Mouse (Mus musculus): ENCODE results near the gene Tkfc. TPM values are rescaled to one million over a fixed set of nuclear protein-coding genes. Genes with fewer than 3 reads are reported as not detected.

Tkfc gene
- polyA plus RNA-seq (2011; ENCODE audit: insufficient read depth, insufficient read length, low read depth, missing spikeins): 28.1 and 29.0 TPM in 2 replicates

DNA sequence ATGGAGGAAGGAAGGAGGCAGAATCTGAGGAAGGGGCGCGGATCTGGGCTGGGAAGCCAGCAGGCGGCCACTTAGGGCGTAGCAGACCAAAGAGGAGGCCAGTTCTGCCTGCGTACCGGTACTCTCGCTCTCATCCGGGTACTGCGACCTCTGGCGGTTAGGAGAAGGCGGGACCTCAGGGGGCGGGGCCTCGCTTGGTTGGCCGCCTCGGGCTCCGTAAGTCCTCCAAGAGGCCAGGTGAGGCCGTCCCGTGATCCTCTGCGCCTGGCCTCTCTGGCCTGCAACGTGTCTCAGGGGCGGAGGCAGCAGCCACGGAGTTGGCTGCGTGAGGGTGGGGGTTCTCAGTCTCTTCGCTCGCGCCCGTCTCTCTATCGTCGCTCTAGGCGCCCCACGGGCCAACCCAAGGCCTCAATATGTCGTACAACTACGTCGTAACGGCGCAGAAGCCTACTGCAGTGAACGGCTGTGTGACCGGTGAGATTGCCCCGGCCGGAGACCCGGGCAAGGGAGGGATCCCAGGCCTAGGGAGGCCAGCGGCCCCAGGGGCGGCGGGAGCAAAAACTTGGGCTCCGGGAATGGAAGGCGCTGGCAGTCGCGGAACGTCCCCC is at the start of gene Tkfc, which contains the start of gene Ddb1:
Gene Tkfc (minus strand): TSS at position 362 of the 608 bp plus-strand sequence.
Gene Ddb1 (plus strand): TSS at position 35 of the 608 bp plus-strand sequence.
- Histone ChIP-seq H3K36me3 (ENCODE audit: control insufficient read depth, insufficient read depth, low read length, poor library complexity, severe bottlenecking) (peaks cover 37% of the 10 kb centered on the region), H3K4me1 (ENCODE audit: control insufficient read depth, insufficient read depth, low read length) (peaks cover 1% of the 10 kb centered on the region), H3K27ac (ENCODE audit: insufficient read depth, low read length) (peak within 1 kb of the TSS; percentile 78), H3K9ac (ENCODE audit: low read depth, poor library complexity, severe bottlenecking) (peak within 1 kb of the TSS; percentile 84), H3K9me3 (replicated peaks; ENCODE audit: control insufficient read depth, insufficient read depth, low read length, poor library complexity, severe bottlenecking) (no peaks in the 10 kb centered on the region), H3K4me3 (ENCODE audit: low read depth, low read length) (peak within 1 kb of the TSS; percentile 99), H3K27me3 (ENCODE audit: control insufficient read depth, insufficient read depth, low read length, poor library complexity, severe bottlenecking) (no peaks in the 10 kb centered on the region)
- TF ChIP-seq POLR2A (IDR thresholded peaks at IDR 0.05; ENCODE audit: insufficient read depth, low read length) (peak; percentile 84), CTCF (IDR thresholded peaks at IDR 0.05; ENCODE audit: low read depth, low read length) (peak; percentile 25), EP300 (IDR thresholded peaks at IDR 0.05; ENCODE audit: insufficient read depth, low read depth, low read length) (peak; percentile 76; the same call in 1 of the 2 replicates)

DNA sequence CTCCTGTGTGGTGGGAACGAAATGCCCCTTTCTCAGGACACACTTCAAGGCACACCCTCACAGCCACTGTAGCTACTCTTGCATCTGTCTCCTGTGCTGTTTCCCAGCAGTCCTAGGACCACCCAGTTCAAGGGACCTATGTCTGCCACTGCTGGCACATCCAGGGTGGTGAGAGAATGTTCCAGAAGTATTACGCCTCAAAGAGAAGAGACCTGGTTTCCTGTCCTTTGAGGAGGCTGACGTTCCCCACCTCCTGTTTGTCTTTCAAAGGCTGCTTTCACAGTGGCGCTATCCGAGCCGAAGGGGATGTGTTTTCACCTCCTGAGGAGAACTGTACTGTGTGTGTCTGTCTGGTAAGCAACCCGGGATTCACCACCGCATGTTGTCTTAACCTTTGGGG is 42.7 kb upstream of the Tkfc start:
- no peaks in the 10 kb centered on the region for H3K27me3 ChIP-seq (ENCODE audit: control insufficient read depth, insufficient read depth, low read length, poor library complexity, severe bottlenecking)
- TF ChIP-seq POLR2A (IDR thresholded peaks at IDR 0.05; ENCODE audit: insufficient read depth, low read length) (no peak), EP300 (IDR thresholded peaks at IDR 0.05; ENCODE audit: insufficient read depth, low read depth, low read length) (no peak)

DNA sequence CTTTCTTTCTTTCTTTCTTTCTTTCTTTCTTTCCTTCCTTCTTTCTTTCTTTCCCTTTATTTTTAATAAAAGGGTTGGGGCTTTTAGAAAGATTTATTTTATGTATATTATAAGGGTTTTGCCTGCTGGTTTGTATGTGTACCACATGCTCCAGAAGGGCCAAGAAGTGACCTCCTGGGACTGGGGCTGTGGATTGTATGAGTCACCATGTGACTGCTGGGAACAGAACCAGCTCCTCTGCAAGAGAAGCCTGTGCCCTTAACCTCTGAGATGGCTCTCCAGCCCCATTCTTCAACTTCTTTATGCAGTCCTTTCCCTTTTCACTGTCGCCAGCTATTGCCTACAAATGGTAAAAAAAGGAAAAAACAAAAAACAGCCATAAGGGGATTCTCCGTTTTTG is 40.2 kb upstream of the Tkfc start:
- Histone ChIP-seq H3K36me3 (ENCODE audit: control insufficient read depth, insufficient read depth, low read length, poor library complexity, severe bottlenecking) (no peaks in the 10 kb centered on the region), H3K9ac (ENCODE audit: low read depth, poor library complexity, severe bottlenecking) (no peak overlapping the region), H3K27ac (ENCODE audit: insufficient read depth, low read length) (no peak overlapping the region), H3K4me1 (ENCODE audit: control insufficient read depth, insufficient read depth, low read length) (no peaks in the 10 kb centered on the region), H3K4me3 (ENCODE audit: low read depth, low read length) (no peak overlapping the region), H3K27me3 (ENCODE audit: control insufficient read depth, insufficient read depth, low read length, poor library complexity, severe bottlenecking) (0 out of 2 replicates have a peak, but pooled peaks cover 1% of the 10 kb centered on the region), H3K9me3 (replicated peaks; ENCODE audit: control insufficient read depth, insufficient read depth, low read length, poor library complexity, severe bottlenecking) (no peaks in the 10 kb centered on the region)
- TF ChIP-seq CTCF (IDR thresholded peaks at IDR 0.05; ENCODE audit: low read depth, low read length) (no peak), POLR2A (IDR thresholded peaks at IDR 0.05; ENCODE audit: insufficient read depth, low read length) (no peak), EP300 (IDR thresholded peaks at IDR 0.05; ENCODE audit: insufficient read depth, low read depth, low read length) (no peak)

More for the DNA sequence above, 42.7 kb upstream of the Tkfc start:
- Histone ChIP-seq H3K4me1 (ENCODE audit: control insufficient read depth, insufficient read depth, low read length) (no peaks in the 10 kb centered on the region), H3K4me3 (ENCODE audit: low read depth, low read length) (no peak overlapping the region), H3K36me3 (ENCODE audit: control insufficient read depth, insufficient read depth, low read length, poor library complexity, severe bottlenecking) (no peaks in the 10 kb centered on the region), H3K27ac (ENCODE audit: insufficient read depth, low read length) (no peak overlapping the region), H3K9me3 (replicated peaks; ENCODE audit: control insufficient read depth, insufficient read depth, low read length, poor library complexity, severe bottlenecking) (no peaks in the 10 kb centered on the region), H3K9ac (ENCODE audit: low read depth, poor library complexity, severe bottlenecking) (no peak overlapping the region)

DNA sequence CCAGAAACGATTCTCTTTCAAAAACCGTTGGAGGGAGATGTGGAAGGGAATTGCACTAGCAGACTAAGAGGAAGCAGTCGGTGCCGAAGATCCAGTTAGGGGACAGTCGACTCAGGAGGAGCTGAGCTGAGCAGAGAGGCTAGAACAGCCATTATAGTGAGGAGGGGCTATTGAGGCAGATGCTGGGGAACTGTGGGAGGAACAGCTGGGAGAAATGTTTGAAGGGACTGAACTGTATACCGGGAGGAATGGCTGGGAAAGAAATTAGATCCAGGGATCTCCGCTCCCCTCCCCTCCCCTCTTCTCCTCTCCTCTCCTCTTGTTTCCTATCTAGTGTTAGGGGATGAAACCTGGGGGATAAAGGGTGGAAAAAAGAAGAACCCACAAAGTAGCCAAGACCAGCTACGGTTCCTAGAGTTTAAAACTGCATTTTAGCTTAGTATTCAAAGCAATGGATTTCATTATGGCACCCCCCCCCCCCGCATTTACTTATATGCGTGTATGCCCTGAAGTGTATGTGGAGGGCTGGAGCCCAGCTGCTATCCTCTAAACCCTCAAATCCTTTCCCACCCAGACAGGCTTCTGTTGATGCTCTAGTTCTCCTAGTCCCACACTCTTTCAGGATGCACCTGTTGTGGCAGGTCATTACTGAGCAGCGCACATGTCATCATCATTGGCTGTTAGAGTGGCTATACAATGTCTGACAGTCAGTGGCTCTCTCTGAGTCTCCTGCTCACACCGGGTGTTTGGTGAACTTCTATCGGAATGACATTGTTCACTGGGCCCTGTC is 35.3 kb upstream of the Tkfc start:
- H3K27ac ChIP-seq (ENCODE audit: insufficient read depth, low read length): no peak overlapping the region
- 0 out of 2 replicates have a peak, but pooled peaks cover 2% of the 10 kb centered on the region for H3K27me3 ChIP-seq (ENCODE audit: control insufficient read depth, insufficient read depth, low read length, poor library complexity, severe bottlenecking)
- no peaks in the 10 kb centered on the region for H3K9me3 ChIP-seq (replicated peaks; ENCODE audit: control insufficient read depth, insufficient read depth, low read length, poor library complexity, severe bottlenecking)
- H3K4me3 ChIP-seq (ENCODE audit: low read depth, low read length): no peak overlapping the region
- no peak overlapping the region for H3K9ac ChIP-seq (ENCODE audit: low read depth, poor library complexity, severe bottlenecking)
- no peaks in the 10 kb centered on the region for H3K4me1 ChIP-seq (ENCODE audit: control insufficient read depth, insufficient read depth, low read length)
- no peaks in the 10 kb centered on the region for H3K36me3 ChIP-seq (ENCODE audit: control insufficient read depth, insufficient read depth, low read length, poor library complexity, severe bottlenecking)
- TF ChIP-seq EP300 (IDR thresholded peaks at IDR 0.05; ENCODE audit: insufficient read depth, low read depth, low read length) (no peak), CTCF (IDR thresholded peaks at IDR 0.05; ENCODE audit: low read depth, low read length) (no peak), POLR2A (IDR thresholded peaks at IDR 0.05; ENCODE audit: insufficient read depth, low read length) (no peak)

DNA sequence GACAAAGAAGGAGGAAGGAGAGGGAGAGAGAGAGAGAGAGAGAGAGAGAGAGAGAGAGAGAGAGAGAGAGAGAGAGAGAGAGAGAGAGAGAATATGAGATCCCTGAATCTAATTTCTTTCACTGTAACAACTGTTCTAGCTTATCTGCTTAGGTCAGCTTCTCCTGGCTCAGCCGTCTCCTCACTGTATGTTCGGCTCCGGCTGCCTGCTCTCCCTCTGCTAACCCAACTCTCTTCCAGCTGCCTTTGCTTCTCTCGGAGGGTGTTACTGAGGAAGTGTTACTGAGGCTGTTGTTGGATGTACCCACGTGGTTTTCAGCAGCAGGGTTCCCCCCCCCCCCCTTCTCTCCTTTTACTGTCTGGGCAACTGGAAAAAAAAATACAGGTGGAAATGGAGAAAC is 34.6 kb upstream of the Tkfc start:
- H3K36me3 ChIP-seq (ENCODE audit: control insufficient read depth, insufficient read depth, low read length, poor library complexity, severe bottlenecking): no peaks in the 10 kb centered on the region
- 0 out of 2 replicates have a peak, but pooled peaks cover 2% of the 10 kb centered on the region for H3K27me3 ChIP-seq (ENCODE audit: control insufficient read depth, insufficient read depth, low read length, poor library complexity, severe bottlenecking)
- no peaks in the 10 kb centered on the region for H3K4me1 ChIP-seq (ENCODE audit: control insufficient read depth, insufficient read depth, low read length)
- TF ChIP-seq EP300 (IDR thresholded peaks at IDR 0.05; ENCODE audit: insufficient read depth, low read depth, low read length): no peak
- TF ChIP-seq POLR2A (IDR thresholded peaks at IDR 0.05; ENCODE audit: insufficient read depth, low read length): no peak
- TF ChIP-seq CTCF (IDR thresholded peaks at IDR 0.05; ENCODE audit: low read depth, low read length): no peak
- H3K27ac ChIP-seq (ENCODE audit: insufficient read depth, low read length): no peak overlapping the region
- H3K9ac ChIP-seq (ENCODE audit: low read depth, poor library complexity, severe bottlenecking): no peak overlapping the region
- no peak overlapping the region for H3K4me3 ChIP-seq (ENCODE audit: low read depth, low read length)
- H3K9me3 ChIP-seq (replicated peaks; ENCODE audit: control insufficient read depth, insufficient read depth, low read length, poor library complexity, severe bottlenecking): no peaks in the 10 kb centered on the region

DNA sequence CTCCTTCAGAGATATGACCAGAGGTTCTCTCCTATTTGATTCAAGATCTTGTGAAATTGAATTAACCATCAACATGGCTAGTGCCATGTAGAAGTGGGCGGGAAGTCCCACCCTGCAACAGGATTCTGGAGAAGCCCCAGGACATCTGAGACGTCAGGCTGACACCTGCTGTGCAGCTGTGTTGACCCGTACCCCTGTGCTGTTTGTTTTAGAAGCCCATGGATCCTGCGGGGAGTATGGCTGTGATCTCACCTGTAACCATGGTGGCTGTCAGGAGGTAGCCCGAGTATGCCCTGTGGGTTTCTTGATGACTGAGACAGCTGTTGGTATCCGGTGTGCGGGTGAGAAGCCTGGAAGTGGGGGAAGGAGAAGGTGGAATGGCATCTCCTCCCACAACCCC is 32.4 kb upstream of the Tkfc start:
- H3K9ac ChIP-seq (ENCODE audit: low read depth, poor library complexity, severe bottlenecking): no peak overlapping the region
- no peaks in the 10 kb centered on the region for H3K4me1 ChIP-seq (ENCODE audit: control insufficient read depth, insufficient read depth, low read length)
- H3K36me3 ChIP-seq (ENCODE audit: control insufficient read depth, insufficient read depth, low read length, poor library complexity, severe bottlenecking): no peaks in the 10 kb centered on the region
- H3K27me3 ChIP-seq (ENCODE audit: control insufficient read depth, insufficient read depth, low read length, poor library complexity, severe bottlenecking): 0 out of 2 replicates have a peak, but pooled peaks cover 2% of the 10 kb centered on the region
- no peak overlapping the region for H3K27ac ChIP-seq (ENCODE audit: insufficient read depth, low read length)
- H3K9me3 ChIP-seq (replicated peaks; ENCODE audit: control insufficient read depth, insufficient read depth, low read length, poor library complexity, severe bottlenecking): no peaks in the 10 kb centered on the region
- no peak for TF ChIP-seq EP300 (IDR thresholded peaks at IDR 0.05; ENCODE audit: insufficient read depth, low read depth, low read length)
- TF ChIP-seq POLR2A (IDR thresholded peaks at IDR 0.05; ENCODE audit: insufficient read depth, low read length): no peak
- TF ChIP-seq CTCF (IDR thresholded peaks at IDR 0.05; ENCODE audit: low read depth, low read length): no peak
- H3K4me3 ChIP-seq (ENCODE audit: low read depth, low read length): no peak overlapping the region
